In the genomic region with DNA sequence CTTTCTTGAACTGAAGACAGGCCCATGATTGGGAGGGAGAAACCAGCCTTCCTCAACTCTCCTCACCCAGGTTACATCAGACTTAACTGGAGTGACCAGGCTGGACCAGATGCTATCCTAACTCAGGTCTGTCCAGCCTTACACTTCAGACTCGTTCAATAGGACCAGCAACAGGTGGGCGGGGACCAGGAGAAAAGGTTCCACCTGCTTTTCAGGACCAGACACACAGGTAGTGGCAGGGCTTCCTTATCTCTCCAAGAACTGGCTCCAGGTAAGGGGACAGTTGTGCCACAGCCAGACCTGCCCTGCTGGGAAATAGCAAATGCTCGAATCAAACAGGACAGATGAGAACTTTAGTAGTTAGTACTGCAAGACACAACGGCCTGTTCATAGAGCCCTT, we compare ENCODE assay signal across 9 mouse cellular contexts.
DNase-seq lines count a peak whose midpoint lies in the region; ATAC-seq lines count a peak whose summit lies in the region.
"Had no signal": no experiment of that assay in that cellular context is flagged by ENCODE, and none has a peak within 500 bp of the region (broad histone marks: within the 10 kb centered on the region; RNA-seq: fewer than 3 reads in every experiment).

No protein-coding gene starts in this region.

- no peak for ATAC-seq in heart, embryonic 14.5 days (ENCODE audit: insufficient number of reproducible peaks, insufficient read depth, low FRiP score, low read depth)
- ATAC-seq in lung, embryonic 15.5 days (ENCODE audit: borderline replicate concordance, extremely low read depth, low FRiP score, low TSS enrichment), result no peak
- ATAC-seq in embryonic facial prominence, embryonic 13.5 days (ENCODE audit: insufficient number of reproducible peaks, insufficient read depth, low FRiP score, low TSS enrichment, low read depth), result no peak
- no peak for ATAC-seq in limb, embryonic 13.5 days (ENCODE audit: low FRiP score, low read depth)

- peaks cover 26 to 47% of the 10 kb centered on the region in 2 experiments for H3K4me1 ChIP-seq in heart, embryonic 14.5 days (ENCODE audit: control insufficient read depth in 2 of 2, insufficient read depth in 2 of 2, low read length in 2 of 2)
- peaks cover 43% of the 10 kb centered on the region for H3K4me1 ChIP-seq in lung, embryonic 15.5 days
- H3K4me1 ChIP-seq in embryonic facial prominence, embryonic 13.5 days, result peaks cover 34% of the 10 kb centered on the region
- H3K4me1 ChIP-seq in limb, embryonic 13.5 days, result peaks cover 43% of the 10 kb centered on the region

- H3K27ac ChIP-seq in heart, embryonic 14.5 days (replicated peaks in 1 of 2; ENCODE audit: control insufficient read depth in 1 of 2, insufficient read depth in 1 of 2, low read depth in 2 of 2, low read length in 2 of 2), result no peak overlapping the region
- H3K27ac ChIP-seq in lung, embryonic 15.5 days, result no peak overlapping the region
- no peak overlapping the region for H3K27ac ChIP-seq in embryonic facial prominence, embryonic 13.5 days
- no peak overlapping the region for H3K27ac ChIP-seq in limb, embryonic 13.5 days

- peak overlapping the region; percentile 81 for H3K4me2 ChIP-seq in heart, embryonic 14.5 days (ENCODE audit: low read length)
- peak overlapping the region; percentile 48 for H3K4me2 ChIP-seq in lung, embryonic 15.5 days
- peak overlapping the region; percentile 54 for H3K4me2 ChIP-seq in embryonic facial prominence, embryonic 13.5 days
- peak overlapping the region; percentile 49 for H3K4me2 ChIP-seq in limb, embryonic 13.5 days (replicated peaks)

- intact Hi-C loops in heart, postnatal 25 days (cut with DNase I), result no loop called here
- intact Hi-C loops in left cerebral cortex, postnatal 10 days (cut with DNase I), result loop anchor here (10.0 kb wide), 1 partner anchor 191 kb away; no protein-coding TSS in a partner anchor

- no peaks in the 10 kb centered on the region for H3K27me3 ChIP-seq in heart, embryonic 14.5 days (ENCODE audit: control insufficient read depth, insufficient read depth, low read length)
- H3K27me3 ChIP-seq in lung, embryonic 15.5 days, result no peaks in the 10 kb centered on the region
- H3K27me3 ChIP-seq in embryonic facial prominence, embryonic 13.5 days, result no peaks in the 10 kb centered on the region
- no peaks in the 10 kb centered on the region for H3K27me3 ChIP-seq in limb, embryonic 13.5 days

- H3K36me3 ChIP-seq in heart, embryonic 14.5 days (ENCODE audit: control insufficient read depth, insufficient read depth, low read length), result no peaks in the 10 kb centered on the region
- no peaks in the 10 kb centered on the region for H3K36me3 ChIP-seq in lung, embryonic 15.5 days
- H3K36me3 ChIP-seq in embryonic facial prominence, embryonic 13.5 days, result no peaks in the 10 kb centered on the region
- no peaks in the 10 kb centered on the region for H3K36me3 ChIP-seq in limb, embryonic 13.5 days

- no peaks in the 10 kb centered on the region for H3K9me3 ChIP-seq in heart, embryonic 14.5 days (ENCODE audit: control insufficient read depth, low read length)
- H3K9me3 ChIP-seq in lung, embryonic 15.5 days, result no peaks in the 10 kb centered on the region
- H3K9me3 ChIP-seq in embryonic facial prominence, embryonic 13.5 days, result no peaks in the 10 kb centered on the region
- no peaks in the 10 kb centered on the region for H3K9me3 ChIP-seq in limb, embryonic 13.5 days

- DNase-seq in heart, postnatal 25 days (ENCODE audit: low spot score), result no peak
- DNase-seq in lung, postnatal 14 days, result no peak
- DNase-seq in spleen, adult 18-20 months, result no peak
- no peak for DNase-seq in left cerebral cortex, postnatal 10 days (ENCODE audit: extremely low spot score in 1 of 2, low spot score in 2 of 2)
- DNase-seq: kidney, adult 8-10 months had no signal

- 61% methylated on average over 4 of the region's 4 CpGs for whole genome bisulfite sequencing in heart, embryonic 14.5 days
- 62% methylated on average over 4 of the region's 4 CpGs for WGBS in lung, embryonic 15.5 days
- WGBS in embryonic facial prominence, embryonic 13.5 days, result 73% methylated on average over 4 of the region's 4 CpGs
- 73% methylated on average over 4 of the region's 4 CpGs for WGBS in limb, embryonic 13.5 days

- H3K9ac ChIP-seq in heart, embryonic 14.5 days (ENCODE audit: low read length), result no peak overlapping the region
- H3K9ac ChIP-seq in lung, embryonic 15.5 days, result no peak overlapping the region
- H3K9ac ChIP-seq in embryonic facial prominence, embryonic 13.5 days, result no peak overlapping the region
- no peak overlapping the region for H3K9ac ChIP-seq in limb, embryonic 13.5 days

- peak overlapping the region in 1 of 2 experiments; percentile 29; a peak in 1 of 4 replicates for H3K4me3 ChIP-seq in heart, embryonic 14.5 days (ENCODE audit: control insufficient read depth in 1 of 2, insufficient read depth in 1 of 2, low read depth in 1 of 2, low read length in 2 of 2)
- peak overlapping the region; percentile 23 for H3K4me3 ChIP-seq in lung, embryonic 15.5 days
- peak overlapping the region; percentile 30; the same call in 1 of the 2 replicates for H3K4me3 ChIP-seq in embryonic facial prominence, embryonic 13.5 days
- H3K4me3 ChIP-seq in limb, embryonic 13.5 days, result no peak overlapping the region
